Mouse (Mus musculus) gastrocnemius, adult 2 months (tissue): ENCODE results near the gene Aanat. TPM values are rescaled to one million over a fixed set of nuclear protein-coding genes. Genes with fewer than 3 reads are reported as not detected.
A peak's percentile ranks its signal among the peaks of the same experiment; 100 is the strongest.
"Not testable (repeated sequence)": the region's sequence is repeated elsewhere in the genome, so short reads cannot be mapped to it uniquely, and the experiment has no call there.

Experiments used
- DNase-seq: peaks from one replicate; pipeline ENCODE4 v3.0.0; 2022
- H3K27ac ChIP-seq: fragments of 200-600 bp; 2 replicates; pipeline ENCODE4 v1.8.1; 2022; ENCODE audit warnings: mild to moderate bottlenecking
- H3K4me3 ChIP-seq: fragments of 200-600 bp; 2 replicates; pipeline ENCODE4 v1.8.1; 2022; ENCODE audit warnings: mild to moderate bottlenecking, moderate library complexity
- CTCF ChIP-seq: fragments of 200-600 bp; IDR thresholded peaks from 2 replicates; pipeline ENCODE4 v1.8.1; 2022; ENCODE audit warnings: antibody characterized with exemption, mild to moderate bottlenecking, moderate library complexity
- intact Hi-C: fragments of 180-260 bp; cut with DNase I; formaldehyde crosslinking; loops from one replicate; pipeline ENCODE4 v1.15.1; 2025
- total RNA-seq, 2 experiments: library from RNA; stranded (reverse); gene quantifications; 2 replicates each; pipeline ENCODE4 v1.2.3; 2021

Gene Aanat
- total RNA-seq, 2 experiments from 2014 or later: not detected

DNA sequence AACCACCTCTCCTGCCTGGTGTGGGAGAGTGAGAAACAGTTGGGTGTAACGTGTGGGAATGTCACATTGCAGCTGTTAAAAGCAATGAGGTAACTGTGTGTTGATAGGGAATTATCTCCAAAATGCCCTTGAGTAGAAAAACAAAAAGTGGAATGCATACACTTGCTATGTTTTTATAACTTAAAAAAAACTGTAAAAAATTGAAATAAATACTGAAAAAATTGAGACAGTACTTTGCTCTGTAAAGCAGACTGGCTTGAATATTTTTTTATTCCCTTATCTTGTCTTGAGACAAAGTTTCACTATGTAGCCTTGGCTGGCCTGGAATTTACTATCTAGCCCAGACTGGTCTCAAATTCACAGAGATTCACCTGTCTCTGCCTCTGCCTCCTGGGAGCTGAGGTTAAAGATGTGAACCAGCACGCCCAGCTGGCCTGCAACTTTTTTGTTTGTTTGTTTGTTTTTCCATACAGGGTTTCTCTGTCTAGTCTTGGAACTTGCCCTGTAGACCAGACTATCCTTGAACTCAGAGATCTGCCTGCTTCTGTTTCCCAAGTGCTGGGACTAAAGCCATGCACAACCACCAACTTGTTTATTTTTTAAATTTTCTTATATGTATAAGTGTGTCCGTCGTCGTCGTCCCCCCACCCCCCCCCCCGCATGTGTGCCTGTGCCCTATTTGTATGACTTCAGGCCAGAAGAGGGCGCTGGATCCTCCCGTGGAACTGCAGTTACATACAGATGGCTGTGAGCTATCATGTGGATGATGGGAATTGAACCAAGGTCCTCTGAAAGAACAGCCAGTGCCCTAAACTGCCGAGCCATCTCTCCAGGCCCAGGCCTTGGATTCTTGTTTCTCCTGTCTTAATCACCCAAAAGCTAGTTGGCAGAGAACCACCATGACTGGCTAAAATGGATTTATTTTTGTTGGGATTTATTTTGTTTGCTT lies 41.1 kb downstream of the Aanat start:
- H3K27ac ChIP-seq: no peak overlapping the region
- intact Hi-C loops: loop anchor here (2.0 to 5.0 kb wide), 2 partner anchors 25 to 125 kb away; no protein-coding TSS in a partner anchor
- DNase-seq: peak; percentile 72

DNA sequence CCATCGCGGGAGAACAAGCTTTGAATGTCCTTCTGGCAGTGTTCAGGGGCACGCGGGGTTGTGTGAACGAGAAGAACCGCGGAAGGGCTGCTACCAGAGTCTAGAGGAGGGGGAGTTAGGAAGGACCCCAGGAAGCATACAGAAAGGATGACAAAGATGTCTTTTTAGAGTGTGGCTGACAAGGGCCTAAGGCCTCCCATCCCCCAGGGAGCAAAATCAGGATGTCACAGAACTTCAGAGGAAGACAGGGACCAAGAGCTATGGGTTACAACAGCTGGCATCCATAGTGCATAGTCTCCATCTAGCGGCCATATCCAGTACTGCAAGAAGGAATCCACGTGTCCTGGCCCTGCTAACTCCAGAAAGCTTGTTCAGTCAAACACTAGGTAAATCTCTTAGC lies 42.5 kb downstream of the Aanat start:
- no peak overlapping the region for H3K4me3 ChIP-seq
- no peak overlapping the region for H3K27ac ChIP-seq
- DNase-seq: peak; percentile 81
- intact Hi-C loops: loop anchor here (1.0 to 5.0 kb wide), 4 partner anchors 26 to 126 kb away; partner anchors contain the start of gene Aanat
- peak; percentile 95 for TF ChIP-seq CTCF

More for the DNA sequence above, 41.1 kb downstream of the Aanat start:
- peak; percentile 54 for TF ChIP-seq CTCF
- H3K4me3 ChIP-seq: no peak overlapping the region

GRCm38 (mm10) chr11:116629472-116629871 lies 43.2 kb downstream of the Aanat start:
- DNase-seq: no peak
- Histone ChIP-seq H3K4me3 (no peak overlapping the region), H3K27ac (no peak overlapping the region)
- no peak for TF ChIP-seq CTCF
- intact Hi-C loops: loop anchor here (1.0 to 5.0 kb wide), 4 partner anchors 27 to 127 kb away; partner anchors contain the start of gene Aanat

DNA sequence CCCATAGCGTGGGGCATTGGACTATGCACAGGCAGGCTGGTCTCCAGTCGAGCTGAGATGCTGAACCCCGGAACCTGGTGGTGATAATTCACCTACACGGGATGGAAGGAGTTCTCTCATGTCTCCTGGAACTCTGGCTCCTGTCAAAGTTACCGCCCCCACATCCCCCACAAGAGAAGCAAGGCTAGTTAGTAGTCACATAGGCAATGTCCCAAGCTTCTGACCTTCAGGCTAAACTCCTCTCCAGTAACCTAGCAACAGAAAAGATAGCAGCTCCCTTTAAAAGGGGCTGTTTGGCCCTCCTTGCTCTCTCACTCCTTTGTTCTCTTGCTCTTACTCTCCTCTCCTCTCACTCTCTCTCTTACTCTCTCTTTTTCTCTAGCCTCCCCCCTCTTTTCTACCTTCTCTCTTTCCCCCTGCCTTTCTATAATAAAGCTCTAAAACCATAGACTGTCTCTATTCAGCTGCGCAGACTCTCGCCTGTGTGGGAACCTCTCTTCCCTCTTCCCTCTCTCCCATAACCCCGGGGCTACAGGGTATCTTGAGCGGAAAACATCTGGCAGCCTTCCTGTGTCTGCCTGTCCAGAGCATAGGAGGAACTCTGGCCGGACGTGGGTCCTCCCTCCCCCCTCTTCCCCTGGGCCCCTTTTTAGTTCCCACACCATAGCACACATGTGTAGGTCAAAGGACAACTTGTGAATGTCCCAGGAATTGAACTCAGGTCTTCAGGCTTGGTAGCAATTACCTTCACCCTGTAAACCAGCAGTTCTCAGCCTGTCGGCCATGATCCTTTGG lies 44.1 kb downstream of the Aanat start:
- no peak for DNase-seq
- no peak overlapping the region for H3K4me3 ChIP-seq
- no peak for TF ChIP-seq CTCF
- intact Hi-C loops: no loop called here
- no peak overlapping the region for H3K27ac ChIP-seq

GRCm38 (mm10) chr11:116632962-116633361 lies 46.7 kb downstream of the Aanat start:
- H3K27ac ChIP-seq: no peak overlapping the region
- H3K4me3 ChIP-seq: no peak overlapping the region
- intact Hi-C loops: no loop called here
- no peak for TF ChIP-seq CTCF
- DNase-seq: no peak

- intact Hi-C loops, H3K27ac ChIP-seq, H3K4me3 ChIP-seq: not testable (repeated sequence)
- TF ChIP-seq CTCF: peak; percentile 42
- peak; percentile 26 for DNase-seq
These were observed 50.4 kb downstream of the Aanat start for GRCm38 (mm10) chr11:116636607-116637006.

- intact Hi-C loops: no loop called here
- peak; percentile 53 for TF ChIP-seq CTCF
- Histone ChIP-seq H3K4me3 (no peak overlapping the region), H3K27ac (no peak overlapping the region)
- no peak for DNase-seq
These were observed 54.9 kb downstream of the Aanat start for GRCm38 (mm10) chr11:116641168-116641567.

- no peak for DNase-seq
- TF ChIP-seq CTCF: no peak
- intact Hi-C loops: no loop called here
- Histone ChIP-seq H3K4me3 (no peak overlapping the region), H3K27ac (no peak overlapping the region)
These were observed 55.5 kb downstream of the Aanat start for GRCm38 (mm10) chr11:116641731-116642130.

DNA sequence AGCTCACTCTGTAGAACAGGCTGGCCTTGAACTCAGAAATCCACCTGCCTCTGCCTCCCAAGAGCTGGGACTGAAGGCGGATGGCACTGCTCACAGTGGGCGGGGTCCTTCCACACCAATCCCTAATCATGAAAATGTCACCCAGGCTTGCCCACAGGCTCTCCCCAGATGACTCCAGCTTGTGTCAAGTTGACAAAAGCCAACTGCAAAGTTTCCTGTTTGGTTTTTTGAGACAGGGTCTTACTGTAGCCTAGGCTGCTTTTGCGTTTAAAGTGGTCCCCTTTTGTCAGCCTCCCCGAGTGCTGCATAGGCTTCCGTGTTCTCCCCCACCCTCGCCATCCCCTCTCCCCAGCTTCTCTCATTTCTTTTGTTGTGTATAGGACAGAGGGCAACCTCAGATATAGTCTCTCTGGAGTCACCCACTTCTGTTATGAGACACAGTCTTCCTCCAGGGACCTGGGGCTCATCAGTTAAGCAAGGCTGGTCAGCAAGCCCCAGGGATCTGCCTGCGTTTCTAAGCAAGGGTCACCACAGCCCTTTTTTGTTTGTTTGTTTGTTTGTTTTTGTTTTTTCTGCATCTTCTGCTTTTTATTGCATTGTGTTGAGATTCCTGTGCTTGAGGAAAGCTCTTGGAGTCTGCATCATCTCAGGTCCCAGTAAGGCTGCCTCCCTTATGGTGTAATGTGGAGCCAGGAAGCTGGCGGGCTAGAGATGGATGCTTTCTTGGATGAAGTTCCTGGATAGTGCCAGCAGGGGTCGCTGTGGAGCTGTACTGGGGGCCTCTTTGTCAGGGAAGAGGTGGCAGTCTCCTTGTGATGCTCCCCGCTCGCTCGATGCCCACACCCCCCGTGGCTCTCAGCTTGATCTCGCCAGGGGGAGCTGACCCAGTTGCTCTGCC lies 56.7 kb downstream of the Aanat start:
- Histone ChIP-seq H3K27ac (peak overlapping the region; percentile 89), H3K4me3 (peak overlapping the region; percentile 40; the same call in 1 of the 2 replicates)
- intact Hi-C loops: loop anchor here (1.0 kb wide), 2 partner anchors 28 to 165 kb away; no protein-coding TSS in a partner anchor
- no peak; the same call in 1 of the 2 replicates for TF ChIP-seq CTCF
- peak; percentile 90 for DNase-seq

DNA sequence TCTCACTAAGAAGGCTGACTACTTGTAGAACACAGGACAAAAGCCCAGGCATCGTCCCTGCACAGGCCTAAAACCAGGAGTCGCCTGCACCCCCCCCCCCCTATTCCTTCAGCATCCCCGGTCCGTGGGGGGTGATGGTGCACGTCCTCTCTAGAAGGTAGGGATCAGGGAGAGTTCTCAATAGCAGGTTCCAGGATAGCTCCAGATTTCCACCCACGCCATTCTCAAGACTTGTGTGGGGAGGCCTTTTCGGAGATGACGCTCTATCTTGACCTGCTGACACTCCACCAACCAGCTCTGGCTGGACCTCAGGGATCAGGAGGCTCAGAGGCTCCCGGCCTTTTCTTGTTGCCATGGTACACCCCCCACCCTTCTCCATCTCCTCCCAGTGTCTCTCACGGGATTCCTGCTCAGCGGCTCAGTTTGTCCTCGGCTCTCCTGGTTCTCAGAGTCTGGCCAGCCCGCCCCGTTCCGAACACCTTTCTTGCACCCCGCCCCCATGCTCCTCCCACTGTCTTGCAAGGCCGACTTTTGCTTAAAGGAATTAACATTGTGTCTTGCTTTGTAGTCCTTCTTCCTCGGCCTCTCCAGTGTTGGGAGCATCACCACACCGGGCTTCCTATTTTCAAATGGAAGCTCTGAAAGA lies 57.5 kb downstream of the Aanat start:
- DNase-seq: no peak
- peak overlapping the region; percentile 89 for H3K27ac ChIP-seq
- intact Hi-C loops: loop anchor here (1.0 kb wide), 2 partner anchors 28 to 165 kb away; no protein-coding TSS in a partner anchor
- H3K4me3 ChIP-seq: peak overlapping the region; percentile 40; the same call in 1 of the 2 replicates
- no peak for TF ChIP-seq CTCF
